8 mouse cellular contexts compared by ENCODE assay signal in the genomic region with DNA sequence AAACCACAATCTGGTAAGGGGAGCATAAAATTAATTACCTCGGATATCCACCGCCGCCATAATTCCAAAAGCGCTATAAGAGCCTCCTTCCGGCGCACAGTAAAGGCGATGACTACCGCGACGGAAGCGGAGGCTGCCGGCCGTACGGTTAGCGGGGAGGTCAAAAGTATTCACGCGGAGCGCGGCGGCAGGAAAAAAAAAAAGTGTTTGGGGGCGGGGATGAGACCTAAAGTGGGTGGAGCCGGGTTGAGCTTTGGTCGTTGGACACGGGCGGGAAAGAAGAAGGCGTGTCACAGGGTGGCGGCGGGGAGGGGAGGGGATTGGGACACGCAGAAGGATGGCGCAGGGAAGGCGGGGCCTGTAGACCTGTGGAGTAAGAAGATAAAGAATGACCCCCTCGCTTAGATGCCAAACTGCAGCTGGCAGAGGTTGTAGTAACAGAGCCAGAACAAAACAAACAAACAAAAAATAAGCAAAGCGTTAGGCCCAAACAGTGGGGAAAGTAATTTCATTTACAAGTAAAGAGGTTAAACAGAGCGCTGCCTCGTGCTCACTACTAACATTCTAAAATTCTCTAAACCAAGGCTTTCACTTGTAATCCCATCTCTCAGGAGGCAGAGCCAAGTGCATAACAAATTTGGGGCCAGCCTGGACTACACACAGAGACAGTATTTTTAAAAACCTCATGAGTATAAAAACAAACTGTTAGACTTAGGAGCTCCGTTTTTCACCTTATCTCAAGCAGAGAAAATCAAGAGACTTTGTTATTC. TPM values are rescaled to one million over a fixed set of nuclear protein-coding genes. Genes with fewer than 3 reads are reported as not detected.
DNase-seq lines count a peak whose midpoint lies in the region; ATAC-seq and TF ChIP-seq lines count a peak whose summit lies in the region.

A gene (minus strand): TSS at position 107 of the 770 bp plus-strand sequence.

- H3K4me3 ChIP-seq in C2C12 (ENCODE audit: insufficient read depth, poor library complexity, severe bottlenecking): peak within 1 kb of the TSS; percentile 95
- peak within 1 kb of the TSS; percentile 94 for H3K4me3 ChIP-seq in erythroblast, embryonic 14.5 days (replicated peaks)
- peak within 1 kb of the TSS; percentile 93 for H3K4me3 ChIP-seq in heart, embryonic 11.5 days (ENCODE audit: low read depth, low read length)
- H3K4me3 ChIP-seq in kidney, embryonic 16.5 days (ENCODE audit: low read length): peak within 1 kb of the TSS; percentile 95
- peak within 1 kb of the TSS; percentile 88 for H3K4me3 ChIP-seq in liver, adult 2 months (ENCODE audit: insufficient read depth, low read depth, low read length)
- peak within 1 kb of the TSS; percentile 86 for H3K4me3 ChIP-seq in myocyte

- H3ac ChIP-seq in C2C12 (ENCODE audit: control insufficient read depth, insufficient read length, low read depth) (peak within 1 kb of the TSS; percentile 50), myocyte (ENCODE audit: control insufficient read depth, insufficient read length) (no peak within 1 kb of the TSS)

- no peak for TF ChIP-seq CTCF in C2C12 (IDR thresholded peaks at IDR 0.05; ENCODE audit: control insufficient read depth, insufficient read depth, insufficient read length)
- no peak for TF ChIP-seq CTCF in brain, embryonic 14.5 days (IDR thresholded peaks at IDR 0.05; ENCODE audit: borderline replicate concordance, extremely low read depth, insufficient read depth, insufficient read length)
- no peak for TF ChIP-seq CTCF in liver, adult 2 months (IDR thresholded peaks at IDR 0.05; ENCODE audit: low read depth, low read length)

- peaks cover 40% of the 10 kb centered on the region for H3K79me2 ChIP-seq in C2C12 (ENCODE audit: control insufficient read depth, insufficient read depth)
- H3K79me2 ChIP-seq in liver, adult 2 months (ENCODE audit: control insufficient read depth, insufficient read depth, low read length): peaks cover 2% of the 10 kb centered on the region; the same call in 1 of the 2 replicates
- H3K79me2 ChIP-seq in myocyte (ENCODE audit: control insufficient read depth, insufficient read depth): peaks cover 37% of the 10 kb centered on the region

- peak within 1 kb of the TSS; percentile 77 for H3K27ac ChIP-seq in heart, embryonic 11.5 days (ENCODE audit: low read depth, low read length)
- 0 out of 2 replicates have a peak within 1 kb of the TSS, but pooled peaks have one; percentile 38 for H3K27ac ChIP-seq in kidney, embryonic 16.5 days (ENCODE audit: low read length)
- H3K27ac ChIP-seq in liver, adult 2 months (replicated peaks; ENCODE audit: insufficient read depth, low read depth, low read length): no peak within 1 kb of the TSS

- no peaks in the 10 kb centered on the region for H3K9me3 ChIP-seq in erythroblast, embryonic 14.5 days (ENCODE audit: control insufficient read depth, low read length)
- H3K9me3 ChIP-seq in heart, embryonic 11.5 days (replicated peaks; ENCODE audit: control insufficient read depth, low read length): no peaks in the 10 kb centered on the region
- H3K9me3 ChIP-seq in kidney, embryonic 16.5 days (ENCODE audit: low read length): no peaks in the 10 kb centered on the region

- H3K9ac ChIP-seq in heart, embryonic 11.5 days (ENCODE audit: low read depth, low read length): peak within 1 kb of the TSS; percentile 89
- H3K9ac ChIP-seq in kidney, embryonic 16.5 days (replicated peaks; ENCODE audit: low read length): peak within 1 kb of the TSS; percentile 83
- peak within 1 kb of the TSS; percentile 78 for H3K9ac ChIP-seq in liver, adult 2 months (ENCODE audit: low read depth, low read length)

- H3K4me1 ChIP-seq in erythroblast, embryonic 14.5 days (ENCODE audit: control insufficient read depth): peaks cover 29% of the 10 kb centered on the region
- H3K4me1 ChIP-seq in heart, embryonic 11.5 days (ENCODE audit: control insufficient read depth, insufficient read depth, low read length): no peaks in the 10 kb centered on the region
- H3K4me1 ChIP-seq in kidney, embryonic 16.5 days (ENCODE audit: insufficient read depth, low read length): 0 out of 2 replicates have a peak, but pooled peaks cover 6% of the 10 kb centered on the region
- H3K4me1 ChIP-seq in liver, adult 2 months (ENCODE audit: control insufficient read depth, insufficient read depth, low read length): peaks cover 5% of the 10 kb centered on the region; the same call in 1 of the 2 replicates

- peak within 1 kb of the TSS; percentile 84 for H3K4me2 ChIP-seq in heart, embryonic 11.5 days
- H3K4me2 ChIP-seq in kidney, embryonic 16.5 days (replicated peaks; ENCODE audit: low read depth, low read length): peak within 1 kb of the TSS; percentile 77
- peak within 1 kb of the TSS; percentile 80 for H3K4me2 ChIP-seq in myocyte (ENCODE audit: low read depth)

- H3K27me3 ChIP-seq in C2C12 (ENCODE audit: control insufficient read depth, insufficient read depth, insufficient read length) (peaks cover 2% of the 10 kb centered on the region), myocyte (ENCODE audit: control insufficient read depth, insufficient read depth, insufficient read length) (no peaks in the 10 kb centered on the region)
- H3K27me3 ChIP-seq in erythroblast, embryonic 14.5 days (ENCODE audit: control insufficient read depth): peaks cover 2% of the 10 kb centered on the region
- H3K27me3 ChIP-seq in heart, embryonic 11.5 days (ENCODE audit: control insufficient read depth, insufficient read depth, low read length): no peaks in the 10 kb centered on the region
- H3K27me3 ChIP-seq in kidney, embryonic 16.5 days (ENCODE audit: insufficient read depth, low read length): no peaks in the 10 kb centered on the region
- no peaks in the 10 kb centered on the region for H3K27me3 ChIP-seq in liver, adult 2 months (ENCODE audit: control insufficient read depth, insufficient read depth, low read length)
- H3K27me3 ChIP-seq in splenic B cell, adult 2 months (ENCODE audit: control insufficient read depth, insufficient read depth, low read length, poor library complexity, severe bottlenecking): no peaks in the 10 kb centered on the region

- peaks cover 8% of the 10 kb centered on the region for H3K36me3 ChIP-seq in C2C12 (ENCODE audit: control insufficient read depth, insufficient read depth)
- peaks cover 11% of the 10 kb centered on the region for H3K36me3 ChIP-seq in erythroblast, embryonic 14.5 days (ENCODE audit: control insufficient read depth)
- H3K36me3 ChIP-seq in heart, embryonic 11.5 days (ENCODE audit: control insufficient read depth, insufficient read depth, low read length): peaks cover 2% of the 10 kb centered on the region; the same call in 1 of the 2 replicates
- H3K36me3 ChIP-seq in kidney, embryonic 16.5 days (ENCODE audit: insufficient read depth, low read length): 0 out of 2 replicates have a peak, but pooled peaks cover 9% of the 10 kb centered on the region
- peaks cover 7% of the 10 kb centered on the region; the same call in 1 of the 2 replicates for H3K36me3 ChIP-seq in liver, adult 2 months (ENCODE audit: control insufficient read depth, insufficient read depth, low read length)
- peaks cover 12% of the 10 kb centered on the region for H3K36me3 ChIP-seq in myocyte (ENCODE audit: control insufficient read depth, insufficient read depth)
- no peaks in the 10 kb centered on the region for H3K36me3 ChIP-seq in splenic B cell, adult 2 months (ENCODE audit: control insufficient read depth, insufficient read depth, low read length, poor library complexity, severe bottlenecking)

- peak; percentile 99 for DNase-seq in brain, embryonic 14.5 days (ENCODE audit: low read depth)
- peak; percentile 91 for DNase-seq in liver, adult 2 months (ENCODE audit: extremely low read depth, low read depth, low spot score)
- peak; percentile 96 for DNase-seq in splenic B cell, adult 2 months (ENCODE audit: low read depth, low spot score)

- H3K79me3 ChIP-seq in C2C12 (ENCODE audit: low read depth): peaks cover 33% of the 10 kb centered on the region

- 4% methylated on average over 36 of the region's 36 CpGs for WGBS in heart, embryonic 11.5 days (ENCODE audit: insufficient replicate concordance)
- 3% methylated on average over 35 of the region's 36 CpGs for WGBS in kidney, embryonic 16.5 days
- 3% methylated on average over 36 of the region's 36 CpGs for WGBS in liver, adult 2 months

- TF ChIP-seq POLR2A in brain, embryonic 14.5 days (IDR thresholded peaks at IDR 0.05; ENCODE audit: borderline replicate concordance, extremely low read depth, insufficient read depth, insufficient read length, poor library complexity, severe bottlenecking): peak; percentile 29; the same call in 1 of the 2 replicates
- 0 out of 2 replicates have a peak, but pooled peaks have one; percentile 5 for TF ChIP-seq POLR2A in liver, adult 2 months (IDR thresholded peaks at IDR 0.05; ENCODE audit: extremely low read depth, insufficient read depth, low read length)
- peak; percentile 54 for TF ChIP-seq POLR2A in myocyte (IDR thresholded peaks at IDR 0.05; ENCODE audit: insufficient read length, low read depth)

- peak; percentile 97 for ATAC-seq in heart, embryonic 11.5 days (replicated peaks; ENCODE audit: insufficient number of reproducible peaks, low FRiP score, low TSS enrichment)
- ATAC-seq in kidney, embryonic 16.5 days (ENCODE audit: low FRiP score, low TSS enrichment): peak; percentile 99

TF ChIP-seq in C2C12, 6 proteins besides CTCF, POLR2A, EP300 and RAD21 (continues in another document):
- TF ChIP-seq MAX (IDR thresholded peaks at IDR 0.05) (peak; percentile 23), CEBPB (IDR thresholded peaks at IDR 0.05; ENCODE audit: low read depth) (no peak), FOSL1 (IDR thresholded peaks at IDR 0.05; ENCODE audit: insufficient read depth, low read length, poor library complexity, severe bottlenecking) (no peak), MYOD1 (IDR thresholded peaks at IDR 0.05; ENCODE audit: control insufficient read depth, insufficient read length, low read depth) (no peak), USF1 (IDR thresholded peaks at IDR 0.05; ENCODE audit: low read depth) (no peak)

TF ChIP-seq in myocyte, 11 proteins besides CTCF, POLR2A, EP300 and RAD21 (continues in another document):
- TF ChIP-seq E2F4 (IDR thresholded peaks at IDR 0.05; ENCODE audit: insufficient read depth) (peak; percentile 53), TCF3 (IDR thresholded peaks at IDR 0.05; ENCODE audit: insufficient read length, low read depth) (no peak), MYOG (IDR thresholded peaks at IDR 0.05; ENCODE audit: control insufficient read depth in 1 of 3, insufficient read depth in 1 of 3, insufficient read length in 2 of 3, low read depth in 2 of 3) (peak in 1 of 3 experiments; percentile 17), SRF (IDR thresholded peaks at IDR 0.05; ENCODE audit: control insufficient read depth, insufficient read length, low read depth) (peak; percentile 87)

RNA-seq across cellular contexts. Expression of the gene that starts here (rescaled TPM):
- polyA plus RNA-seq in C2C12 (2012; fragmentation: generic; extraction: Trizol) (34.4 TPM), myocyte (2012; fragmentation: generic; extraction: Trizol) (25.9 TPM)
- 32.7 and 41.0 TPM in 2 replicates for polyA plus RNA-seq in brain, embryonic 14.5 days (2012; rRNA removed)
- 0.29 and 0.91 TPM in 2 replicates for polyA plus RNA-seq in erythroblast, embryonic 14.5 days (2012)
- polyA plus RNA-seq in heart, embryonic 11.5 days (2014; fragmentation: Nextera tagmentation; extraction: Ambion mirVana): 70.7 and 76.5 TPM in 2 replicates
- polyA plus RNA-seq in kidney, embryonic 16.5 days (2015; fragmentation: Nextera tagmentation; extraction: Ambion mirVana): 60.8 and 63.9 TPM in 2 replicates
- 18.4 and 19.9 TPM in 2 replicates for total RNA-seq in liver, adult 2 months (2014; rRNA removed)
- 3.5 and 6.0 TPM in 2 replicates for polyA plus RNA-seq in liver, adult 2 months (2012; rRNA removed)
